Mouse (Mus musculus) lung, postnatal 4 days (tissue): ENCODE results near the gene Akr1c21.
"Not testable (repeated sequence)": the region's sequence is repeated elsewhere in the genome, so short reads cannot be mapped to it uniquely, and the experiment has no call there.

Experiments
- DNase-seq, 2 experiments: peaks; one replicate each; pipeline ENCODE4 v3.0.0; 2021

The Akr1c21 gene

GRCm38 (mm10) chr13:4573871-4574270 lies at the start of gene Akr1c21:
Gene Akr1c21, plus strand, starts transcription at chr13:4574075.
- DNase-seq: no peak

DNA sequence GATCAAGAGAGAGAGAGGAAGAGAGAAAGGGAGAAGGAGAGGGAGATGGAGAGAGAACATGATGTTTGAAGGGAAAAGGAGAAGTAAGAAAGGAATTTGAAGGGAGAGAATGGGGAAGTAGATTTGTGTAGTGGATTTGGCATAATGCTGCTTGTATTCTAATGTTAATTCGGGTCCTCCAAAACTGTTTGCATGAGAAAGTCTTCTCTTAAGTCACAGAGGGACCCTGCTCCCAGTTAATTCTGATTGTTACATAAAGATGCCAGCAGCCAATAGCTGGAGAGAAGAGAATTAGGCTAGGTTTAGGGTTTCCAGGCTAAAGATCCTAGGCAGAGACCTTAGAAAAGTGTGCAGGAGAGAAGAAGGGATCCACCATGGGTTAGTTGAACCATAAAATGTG lies 14.7 kb upstream of the Akr1c21 start:
- DNase-seq: no peak

GRCm38 (mm10) chr13:4560500-4560899 lies 13.4 kb upstream of the Akr1c21 start:
- no peak for DNase-seq

GRCm38 (mm10) chr13:4565996-4566395 lies 7.9 kb upstream of the Akr1c21 start:
- no peak for DNase-seq

DNA sequence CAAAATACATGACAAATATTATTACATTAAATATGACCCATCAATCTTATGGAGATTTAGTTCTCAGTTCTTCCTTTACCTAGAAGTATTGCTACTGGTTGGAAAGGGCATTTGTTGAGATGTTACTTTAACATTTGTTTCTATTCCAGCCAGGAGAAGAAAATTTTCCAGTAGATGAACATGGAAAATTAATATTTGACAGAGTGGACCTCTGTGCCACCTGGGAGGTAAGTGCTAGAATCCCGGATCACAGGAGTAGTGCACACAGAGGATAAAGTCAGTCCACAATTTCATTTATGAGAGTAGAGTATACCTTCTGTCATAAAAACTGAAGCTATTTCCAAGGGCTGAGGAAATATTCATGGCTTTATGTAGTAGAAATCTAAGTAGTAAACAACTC lies 3.0 kb downstream of the Akr1c21 start:
- DNase-seq: no peak

DNA sequence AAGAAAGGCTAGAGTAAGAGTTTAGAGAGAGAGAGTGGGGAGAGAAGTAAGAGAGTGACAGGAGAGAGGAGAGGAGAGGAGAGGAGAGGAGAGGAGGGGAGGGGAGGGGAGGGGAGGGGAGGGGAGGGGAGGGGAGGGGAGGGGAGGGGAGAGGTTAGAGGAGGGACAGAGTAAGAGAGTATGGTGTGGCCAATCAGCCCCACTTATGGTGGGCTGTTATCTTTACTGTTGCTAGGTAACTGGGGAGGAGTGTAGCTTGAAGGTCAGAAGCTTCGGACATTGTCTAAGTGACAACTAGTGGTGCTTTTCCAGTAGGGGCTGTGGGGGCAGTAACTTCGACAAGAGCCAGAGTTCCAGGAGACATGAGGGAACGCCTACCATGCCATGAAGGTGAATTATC lies 29.6 kb downstream of the Akr1c21 start:
- DNase-seq: not testable (repeated sequence)

- no peak for DNase-seq
Measured at GRCm38 (mm10) chr13:4606821-4607220, 32.9 kb downstream of the Akr1c21 start.

DNA sequence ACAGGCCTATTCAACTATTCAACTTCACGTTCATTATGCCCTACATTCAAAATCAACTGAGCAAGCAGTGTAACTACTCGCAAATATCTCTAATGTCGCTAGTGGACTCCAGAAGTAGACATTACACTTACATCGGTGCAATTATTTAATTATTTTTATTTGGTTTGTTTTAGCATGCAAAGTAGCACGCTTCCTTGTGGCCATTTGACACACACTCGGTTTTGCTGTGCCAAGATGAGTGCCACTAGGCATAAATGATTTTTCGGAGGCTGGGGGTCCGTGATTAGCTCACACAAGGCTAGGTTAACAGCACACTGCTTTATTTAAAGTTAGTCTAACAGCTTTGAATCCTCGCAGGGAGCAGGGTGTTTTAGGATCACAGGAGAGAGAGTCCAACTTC lies 34.7 kb downstream of the Akr1c21 start:
- DNase-seq: no peak

GRCm38 (mm10) chr13:4608961-4609409 lies 35.1 kb downstream of the Akr1c21 start, which contains the start of gene Akr1e1:
Gene Akr1e1, minus strand, starts transcription at chr13:4609174.
- DNase-seq: peak; percentile 91 to 93

- no peak for DNase-seq
Measured at GRCm38 (mm10) chr13:4610902-4611301, 37.0 kb downstream of the Akr1c21 start.
